Mouse (Mus musculus): ENCODE measurements around the gene Ssxb3. TPM values are rescaled to one million over a fixed set of nuclear protein-coding genes. Genes with fewer than 3 reads are reported as not detected.
"Not testable (repeated sequence)": the region's sequence is repeated elsewhere in the genome, so short reads cannot be mapped to it uniquely, and the experiment has no call there.

Gene Ssxb3
- polyA plus RNA-seq (2015; fragmentation: Nextera tagmentation; extraction: Ambion mirVana) = not detected in 2 replicates

DNA sequence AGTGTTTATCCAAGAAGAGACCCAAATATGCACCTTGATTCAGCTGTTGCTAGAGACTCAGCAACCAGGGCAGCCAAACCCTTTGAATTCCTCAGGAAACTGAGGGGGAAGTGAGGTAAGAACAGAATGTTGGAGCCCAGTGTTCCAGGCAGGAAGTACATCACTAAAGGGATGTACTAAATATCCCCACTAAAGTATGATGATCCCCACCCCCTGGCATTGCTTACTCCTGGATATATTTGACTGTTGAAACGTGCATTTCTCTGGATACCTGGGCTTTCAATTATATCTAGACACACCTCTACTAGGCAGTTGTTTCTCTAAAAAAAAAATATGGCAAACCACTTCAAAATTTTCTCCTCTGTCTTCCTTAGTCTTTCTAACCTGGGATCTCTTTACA is at the start of gene Ssxb3:
Gene Ssxb3 (minus strand): TSS at position 101 of the 400 bp plus-strand sequence.
- H3K4me2 ChIP-seq (replicated peaks); H3K9ac ChIP-seq; H3K9me3 ChIP-seq (replicated peaks); H3K4me1 ChIP-seq; H3K27ac ChIP-seq (replicated peaks); H3K36me3 ChIP-seq; ATAC-seq (ENCODE audit: insufficient number of reproducible peaks, low FRiP score, low TSS enrichment, low read depth); H3K4me3 ChIP-seq (replicated peaks); H3K27me3 ChIP-seq: not testable (repeated sequence)
- 26% methylated on average over 1 of the region's 1 CpGs for WGBS

DNA sequence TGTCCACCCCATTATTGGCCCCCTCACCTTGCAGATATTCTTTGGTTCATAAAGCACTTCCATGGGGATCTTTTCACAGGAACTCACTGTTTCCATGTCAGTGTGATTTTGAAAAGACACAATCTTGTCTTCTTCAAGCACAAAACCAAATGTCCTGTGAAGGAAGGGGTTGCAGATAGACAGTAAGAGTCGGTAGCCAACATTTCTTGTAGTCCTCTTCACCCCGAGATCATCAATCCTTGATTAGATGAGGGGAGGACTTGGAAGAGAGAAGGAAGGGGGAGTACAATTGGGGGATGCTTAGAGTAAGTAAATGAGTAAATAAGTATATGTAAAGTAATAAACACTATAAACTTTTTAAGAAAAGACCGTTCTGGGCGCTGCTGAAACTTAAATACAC is 43.5 kb downstream of the Ssxb3 start, which contains the start of gene Ssxb6:
Gene Ssxb6 (minus strand): TSS at position 101 of the 400 bp plus-strand sequence.
- not testable (repeated sequence) for H3K9ac ChIP-seq; H3K4me1 ChIP-seq; H3K4me3 ChIP-seq (replicated peaks); H3K36me3 ChIP-seq; ATAC-seq (ENCODE audit: insufficient number of reproducible peaks, low FRiP score, low TSS enrichment, low read depth); H3K27ac ChIP-seq (replicated peaks); H3K9me3 ChIP-seq (replicated peaks); H3K4me2 ChIP-seq (replicated peaks); H3K27me3 ChIP-seq
- 66% methylated on average over 4 of the region's 4 CpGs for WGBS

Other genes with a start within 250 kb of the Ssxb3 start
- gene Ssxb9, start 224.8 kb downstream of the Ssxb3 start, polyA plus RNA-seq (2015; fragmentation: Nextera tagmentation; extraction: Ambion mirVana) = not detected in 2 replicates
- not detected in 2 replicates for gene Ssxb1, start 178.5 kb downstream of the Ssxb3 start, polyA plus RNA-seq (2015; fragmentation: Nextera tagmentation; extraction: Ambion mirVana)
- gene Ssxb2, start 130.1 kb downstream of the Ssxb3 start, polyA plus RNA-seq (2015; fragmentation: Nextera tagmentation; extraction: Ambion mirVana) = not detected in 2 replicates
- not detected in 2 replicates for gene Gm14459, start 66.9 kb downstream of the Ssxb3 start, polyA plus RNA-seq (2015; fragmentation: Nextera tagmentation; extraction: Ambion mirVana)
- not detected in 2 replicates for gene Ssxb6, start 43.6 kb downstream of the Ssxb3 start, polyA plus RNA-seq (2015; fragmentation: Nextera tagmentation; extraction: Ambion mirVana)
- not detected in 2 replicates for gene Ssxb8, start 99.0 kb upstream of the Ssxb3 start, polyA plus RNA-seq (2015; fragmentation: Nextera tagmentation; extraction: Ambion mirVana)
- gene Ssx9, start 156.6 kb upstream of the Ssxb3 start, polyA plus RNA-seq (2015; fragmentation: Nextera tagmentation; extraction: Ambion mirVana) = not detected in 2 replicates
- not detected in 2 replicates for gene Ssxb5, start 211.9 kb upstream of the Ssxb3 start, polyA plus RNA-seq (2015; fragmentation: Nextera tagmentation; extraction: Ambion mirVana)